Mouse (Mus musculus): ENCODE results near the gene Snx9.

DNA sequence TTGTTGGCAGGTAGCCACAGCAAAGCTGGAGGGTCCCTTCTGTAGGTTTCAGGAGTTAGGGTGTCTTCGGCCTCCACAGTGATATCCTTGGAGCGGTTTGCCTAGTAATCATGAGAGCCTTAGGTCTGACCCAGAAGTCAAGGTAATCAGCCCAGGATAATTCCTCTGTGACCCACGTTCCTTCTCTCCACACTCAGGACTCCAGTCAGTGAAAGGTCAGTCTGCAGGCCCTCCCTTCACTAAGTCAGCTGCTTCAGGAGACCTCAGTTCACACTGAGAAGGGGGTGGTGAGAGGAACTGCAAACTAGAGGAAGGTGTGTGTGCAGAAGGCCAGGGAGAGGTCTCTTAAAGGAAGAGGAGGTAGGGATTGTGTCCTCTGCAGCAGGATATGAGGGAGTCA is 28.3 kb downstream of the Snx9 start:
- TF ChIP-seq HCFC1 (IDR thresholded peaks at IDR 0.05; ENCODE audit: borderline replicate concordance, insufficient read depth, low read length) (no peak), CHD2 (IDR thresholded peaks at IDR 0.05; ENCODE audit: low read depth, low read length) (no peak), MAFK (IDR thresholded peaks at IDR 0.05; ENCODE audit: insufficient read depth, low read depth, low read length) (no peak), ZNF384 (IDR thresholded peaks at IDR 0.05; ENCODE audit: low read depth, low read length) (no peak), ZC3H11A (IDR thresholded peaks at IDR 0.05; ENCODE audit: borderline replicate concordance, low read depth, low read length) (no peak)

Data from ES-E14 (cell line).